18 mouse cellular contexts compared by ENCODE assay signal in genomic region chr9:113998311-113998710, GRCm38 (mm10). TPM values are rescaled to one million over a fixed set of nuclear protein-coding genes. Genes with fewer than 3 reads are reported as not detected.
DNase-seq lines count a peak whose midpoint lies in the region; ATAC-seq and TF ChIP-seq lines count a peak whose summit lies in the region.
"Had no signal": no experiment of that assay in that cellular context is flagged by ENCODE, and none has a peak within 500 bp of the region (broad histone marks: within the 10 kb centered on the region; RNA-seq: fewer than 3 reads in every experiment).

No protein-coding gene starts in this region.

- WGBS in liver, postnatal 0 days (ENCODE audit: insufficient replicate concordance) = 46% methylated on average over 2 of the region's 2 CpGs
- WGBS in liver, embryonic 12.5 days (ENCODE audit: insufficient replicate concordance) = 47% methylated on average over 2 of the region's 2 CpGs

- H3K27ac ChIP-seq in gastrocnemius, adult 2 months = no peak overlapping the region
- no peak overlapping the region for H3K27ac ChIP-seq in liver, postnatal 0 days (ENCODE audit: low read depth)
- no peak overlapping the region for H3K27ac ChIP-seq in liver, embryonic 12.5 days
- H3K27ac ChIP-seq: forebrain, embryonic 10.5 days; kidney, embryonic 15.5 days; neural tube, embryonic 12.5 days had no signal

- intact Hi-C loops in gastrocnemius, adult 2 months (cut with DNase I) = no loop called here

- TF ChIP-seq EP300 in liver, postnatal 0 days (IDR thresholded peaks at IDR 0.05; ENCODE audit: low read depth) = no peak

- no peaks in the 10 kb centered on the region for H3K9me3 ChIP-seq in liver, postnatal 0 days (ENCODE audit: low read length)
- H3K9me3 ChIP-seq in liver, embryonic 12.5 days (replicated peaks) = no peaks in the 10 kb centered on the region
- peaks cover 8% of the 10 kb centered on the region for H3K9me3 ChIP-seq in E14TG2a.4 (ENCODE audit: low read length)
- H3K9me3 ChIP-seq: kidney, embryonic 15.5 days; neural tube, embryonic 12.5 days had no signal

- TF ChIP-seq CTCF in gastrocnemius, adult 2 months (IDR thresholded peaks at IDR 0.05) = peak; percentile 34
- TF ChIP-seq CTCF in liver, postnatal 0 days (IDR thresholded peaks at IDR 0.05; ENCODE audit: low read depth) = peak; percentile 59
- TF ChIP-seq CTCF in E14TG2a.4 (conservative IDR thresholded peaks at IDR 0.05; ENCODE audit: low read length) = peak; percentile 87
- TF ChIP-seq CTCF in brain, embryonic 14.5 days (IDR thresholded peaks at IDR 0.05; ENCODE audit: borderline replicate concordance, extremely low read depth, insufficient read depth, insufficient read length) = peak; percentile 41; the same call in 1 of the 2 replicates

- DNase-seq in gastrocnemius, adult 2 months = no peak
- DNase-seq in gastrocnemius, adult 18-20 months (ENCODE audit: low spot score) = no peak
- DNase-seq in liver, postnatal 0 days = no peak
- DNase-seq in brain, embryonic 14.5 days (ENCODE audit: low read depth) = no peak
- no peak for DNase-seq in frontal cortex, postnatal 10 days (ENCODE audit: low spot score in 2 of 2)
- DNase-seq: adrenal gland, adult 2 months; cerebellum, postnatal 14 days; heart, postnatal 14 days; lung, postnatal 14 days; spleen, adult 18-20 months had no signal

- H3K4me1 ChIP-seq in liver, postnatal 0 days (ENCODE audit: insufficient read depth) = no peaks in the 10 kb centered on the region
- H3K4me1 ChIP-seq in liver, embryonic 12.5 days = no peaks in the 10 kb centered on the region
- peaks cover 3% of the 10 kb centered on the region; the same call in 1 of the 2 replicates for H3K4me1 ChIP-seq in E14TG2a.4 (replicated peaks; ENCODE audit: low read depth, low read length)
- H3K4me1 ChIP-seq: forebrain, embryonic 10.5 days; kidney, embryonic 15.5 days; neural tube, embryonic 12.5 days had no signal

- H3K4me2 ChIP-seq in liver, postnatal 0 days (ENCODE audit: low read depth, low read length) = no peak overlapping the region
- H3K4me2 ChIP-seq in liver, embryonic 12.5 days = no peak overlapping the region
- H3K4me2 ChIP-seq: kidney, embryonic 15.5 days; neural tube, embryonic 12.5 days had no signal

- TF ChIP-seq POLR2A in brain, embryonic 14.5 days (IDR thresholded peaks at IDR 0.05; ENCODE audit: borderline replicate concordance, extremely low read depth, insufficient read depth, insufficient read length, poor library complexity, severe bottlenecking) = no peak

- no peaks in the 10 kb centered on the region for H3K36me3 ChIP-seq in liver, postnatal 0 days (replicated peaks; ENCODE audit: insufficient read depth, low read length)
- H3K36me3 ChIP-seq in liver, embryonic 12.5 days = no peaks in the 10 kb centered on the region
- peaks cover 19% of the 10 kb centered on the region for H3K36me3 ChIP-seq in E14TG2a.4 (ENCODE audit: insufficient read depth, low read length)
- H3K36me3 ChIP-seq: kidney, embryonic 15.5 days had no signal

- H3K4me3 ChIP-seq in gastrocnemius, adult 2 months = no peak overlapping the region
- H3K4me3 ChIP-seq in liver, postnatal 0 days (ENCODE audit: low read depth, low read length) = no peak overlapping the region
- H3K4me3 ChIP-seq in liver, embryonic 12.5 days = no peak overlapping the region
- no peak overlapping the region for H3K4me3 ChIP-seq in E14TG2a.4 (replicated peaks; ENCODE audit: low read length)
- H3K4me3 ChIP-seq: forebrain, embryonic 10.5 days; kidney, embryonic 15.5 days; neural tube, embryonic 12.5 days had no signal

- no peak overlapping the region for H3K9ac ChIP-seq in liver, postnatal 0 days (replicated peaks)
- H3K9ac ChIP-seq in liver, embryonic 12.5 days = no peak overlapping the region
- H3K9ac ChIP-seq: kidney, embryonic 15.5 days; neural tube, embryonic 12.5 days had no signal

- ATAC-seq in liver, postnatal 0 days = no peak
- no peak for ATAC-seq in liver, embryonic 12.5 days
- ATAC-seq in megakaryocyte, adult 5-6 weeks (ENCODE audit: poor library complexity, severe bottlenecking) = no peak
- ATAC-seq: hindbrain, embryonic 16.5 days; midbrain, embryonic 16.5 days had no signal

- no peaks in the 10 kb centered on the region for H3K27me3 ChIP-seq in liver, postnatal 0 days (ENCODE audit: insufficient read depth, low read length)
- H3K27me3 ChIP-seq in liver, embryonic 12.5 days (replicated peaks) = no peaks in the 10 kb centered on the region
- H3K27me3 ChIP-seq in E14TG2a.4 (ENCODE audit: insufficient read depth, low read length) = no peaks in the 10 kb centered on the region
- H3K27me3 ChIP-seq: kidney, embryonic 15.5 days; neural tube, embryonic 12.5 days had no signal

RNA-seq across cellular contexts. Expression of gene Fbxl2, which starts 47.7 kb away (rescaled TPM):
- 1 to 10 TPM in 1 of 2 experiments, under 1 TPM in 1; 0.43 to 1.1 TPM for total RNA-seq in gastrocnemius, adult 2 months (2021)
- 1 to 10 TPM in 1 of 2 experiments, under 1 TPM in 1; 0.34 to 1.1 TPM for total RNA-seq in gastrocnemius, adult 18-20 months (2021)
- polyA plus RNA-seq in liver, postnatal 0 days (2015; fragmentation: Nextera tagmentation; extraction: Ambion mirVana) = 0.25 and 0.32 TPM in 2 replicates
- 1.1 and 1.3 TPM in 2 replicates for polyA plus RNA-seq in liver, embryonic 12.5 days (2016; fragmentation: Nextera tagmentation; extraction: Ambion mirVana)
- polyA plus RNA-seq in brain, embryonic 14.5 days (2012; rRNA removed) = 32.4 and 37.1 TPM in 2 replicates
- total RNA-seq in megakaryocyte, adult 5-6 weeks (2015) = 3.5 TPM in 2 replicates
- total RNA-seq in megakaryocyte, adult 5-6 weeks (2017) = 3.8 and 6.7 TPM in 2 replicates

RNA-seq across cellular contexts. Expression of gene Susd5, which starts 58.6 kb away (rescaled TPM):
- 1 to 10 TPM in 1 of 2 experiments, under 1 TPM in 1; 0.69 to 1.1 TPM for total RNA-seq in gastrocnemius, adult 2 months (2021)
- under 1 TPM; 0.57 to 0.81 TPM for total RNA-seq in gastrocnemius, adult 18-20 months (2021)
- not detected in 2 replicates for polyA plus RNA-seq in liver, postnatal 0 days (2015; fragmentation: Nextera tagmentation; extraction: Ambion mirVana)
- 0.05 TPM in 1 of 2 replicates, not detected in the other for polyA plus RNA-seq in liver, embryonic 12.5 days (2016; fragmentation: Nextera tagmentation; extraction: Ambion mirVana)
- polyA plus RNA-seq in brain, embryonic 14.5 days (2012; rRNA removed) = 0.15 and 0.22 TPM in 2 replicates
- 0.32 TPM in 1 of 2 replicates, not detected in the other for total RNA-seq in megakaryocyte, adult 5-6 weeks (2015)
- not detected in 2 replicates for total RNA-seq in megakaryocyte, adult 5-6 weeks (2017)

Comparison
In these comparisons a context has a peak if more than half of its experiments do, and no peak if none do; other contexts are left out.
1. CTCF ChIP-seq: peak in every context shown above with its lines; median percentile 87 in E14TG2a.4; 59 in liver, postnatal 0 days; 41 in brain, embryonic 14.5 days; 34 in gastrocnemius, adult 2 months.